ENCODE assay signal across 27 mouse cellular contexts in the genomic region with DNA sequence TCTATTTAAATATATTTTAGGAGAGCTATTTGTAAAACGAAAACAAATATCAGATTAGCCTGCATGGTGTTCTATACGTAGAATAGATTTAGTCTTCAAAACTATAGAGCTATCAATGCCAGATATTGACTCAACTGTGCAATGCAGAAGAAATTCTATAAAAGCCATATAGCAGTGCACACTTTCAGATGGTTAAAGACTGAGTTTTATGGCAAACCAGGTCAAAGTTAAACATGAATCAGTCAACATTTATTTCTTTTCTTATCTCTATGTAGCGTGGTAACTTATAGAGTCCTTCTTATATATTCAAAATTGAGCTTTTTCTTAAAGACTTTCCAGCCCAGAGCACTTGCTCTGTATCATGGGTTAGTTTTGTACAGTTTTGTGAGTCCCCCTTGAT.
"Had no signal": no experiment of that assay in that cellular context is flagged by ENCODE, and none has a peak within 500 bp of the region (broad histone marks: within the 10 kb centered on the region; RNA-seq: fewer than 3 reads in every experiment).

No protein-coding gene starts in this region.

- H3K9me3 ChIP-seq: embryonic facial prominence, embryonic 10.5 days; embryonic facial prominence, embryonic 12.5 days; embryonic facial prominence, embryonic 13.5 days; embryonic facial prominence, embryonic 15.5 days; forebrain, embryonic 10.5 days; forebrain, embryonic 12.5 days; forebrain, embryonic 13.5 days; forebrain, embryonic 15.5 days had no signal

- H3K4me3 ChIP-seq: embryonic facial prominence, embryonic 10.5 days; embryonic facial prominence, embryonic 12.5 days; embryonic facial prominence, embryonic 13.5 days; embryonic facial prominence, embryonic 15.5 days; erythroblast, embryonic 14.5 days; forebrain, embryonic 10.5 days; forebrain, embryonic 12.5 days; forebrain, embryonic 13.5 days; forebrain, embryonic 15.5 days; gastrocnemius, adult 2 months; heart, adult 2 months had no signal

- ATAC-seq: forebrain, embryonic 13.5 days; forebrain, embryonic 14.5 days; forebrain, embryonic 15.5 days; forebrain, embryonic 16.5 days; forebrain, postnatal 0 days had no signal

- DNase-seq: cerebellum, adult 8-10 months; cerebellum, adult 9-10 months; cerebellum, adult 9-11 months; cerebellum, postnatal 10 days; cerebellum, postnatal 14 days; cerebellum, postnatal 25 days; cerebellum, postnatal 36 days; embryo, embryonic 11 days; forebrain, postnatal 0 days; gastrocnemius, adult 2 months; gastrocnemius, postnatal 10 days; gastrocnemius, postnatal 14 days; gastrocnemius, postnatal 25 days; heart, adult 11 months; heart, adult 18-20 months; heart, adult 2 months had no signal

- H3K36me3 ChIP-seq: embryonic facial prominence, embryonic 10.5 days; embryonic facial prominence, embryonic 12.5 days; embryonic facial prominence, embryonic 13.5 days; embryonic facial prominence, embryonic 15.5 days; forebrain, embryonic 10.5 days; forebrain, embryonic 12.5 days; forebrain, embryonic 15.5 days had no signal

- H3K4me1 ChIP-seq: embryonic facial prominence, embryonic 10.5 days; embryonic facial prominence, embryonic 12.5 days; embryonic facial prominence, embryonic 13.5 days; embryonic facial prominence, embryonic 15.5 days; forebrain, embryonic 10.5 days; forebrain, embryonic 12.5 days; forebrain, embryonic 13.5 days; forebrain, embryonic 15.5 days had no signal

- H3K27me3 ChIP-seq: embryonic facial prominence, embryonic 12.5 days; embryonic facial prominence, embryonic 13.5 days; embryonic facial prominence, embryonic 15.5 days; forebrain, embryonic 12.5 days; forebrain, embryonic 13.5 days; forebrain, embryonic 15.5 days had no signal

- H3K4me2 ChIP-seq: embryonic facial prominence, embryonic 12.5 days; embryonic facial prominence, embryonic 13.5 days; embryonic facial prominence, embryonic 15.5 days; forebrain, embryonic 12.5 days; forebrain, embryonic 13.5 days; forebrain, embryonic 15.5 days had no signal

- H3K27ac ChIP-seq: embryonic facial prominence, embryonic 10.5 days; embryonic facial prominence, embryonic 12.5 days; embryonic facial prominence, embryonic 13.5 days; embryonic facial prominence, embryonic 15.5 days; forebrain, embryonic 10.5 days; forebrain, embryonic 12.5 days; forebrain, embryonic 13.5 days; forebrain, embryonic 15.5 days; gastrocnemius, adult 2 months; heart, adult 2 months had no signal

- H3K9ac ChIP-seq: embryonic facial prominence, embryonic 12.5 days; embryonic facial prominence, embryonic 13.5 days; embryonic facial prominence, embryonic 15.5 days; forebrain, embryonic 12.5 days; forebrain, embryonic 13.5 days; forebrain, embryonic 15.5 days; forebrain, postnatal 0 days had no signal
